Mouse (Mus musculus) stomach, postnatal 0 days (tissue): ENCODE data around the gene Adamtsl4. TPM values are rescaled to one million over a fixed set of nuclear protein-coding genes. Genes with fewer than 3 reads are reported as not detected.
"Not testable (repeated sequence)": the region's sequence is repeated elsewhere in the genome, so short reads cannot be mapped to it uniquely, and the experiment has no call there.

Experiments
- ATAC-seq: fragments of 200-750 bp; cut with Nextera tagmentation; 2 replicates; pipeline ENCODE4 v1.8.0; 2017; ENCODE audit not compliant: low FRiP score, low TSS enrichment
- DNase-seq: peaks from one replicate; pipeline ENCODE4 v3.0.0-alpha.2; 2016; ENCODE audit warnings: low spot score
- H3K27ac ChIP-seq: fragments of 300-500 bp; sonication (generic); replicated peaks from 2 replicates; pipeline ENCODE4 v1.5.1; 2014; ENCODE audit warnings: mild to moderate bottlenecking, control low read depth
- H3K27me3 ChIP-seq: fragments of 300-500 bp; sonication (generic); 2 replicates; pipeline ENCODE4 v1.6.1; 2014; ENCODE audit warnings: low read length; ENCODE audit not compliant: control insufficient read depth, insufficient read depth
- H3K36me3 ChIP-seq: fragments of 300-500 bp; sonication (generic); 2 replicates; pipeline ENCODE4 v1.6.1; 2014; ENCODE audit warnings: low read length, mixed read lengths; ENCODE audit not compliant: control insufficient read depth, insufficient read depth
- H3K4me1 ChIP-seq: fragments of 300-500 bp; sonication (generic); replicated peaks from 2 replicates; pipeline ENCODE4 v1.6.1; 2014; ENCODE audit warnings: antibody characterized with exemption; ENCODE audit not compliant: control insufficient read depth, insufficient read depth
- H3K4me2 ChIP-seq: fragments of 300-500 bp; sonication (generic); replicated peaks from 2 replicates; pipeline ENCODE4 v1.6.1; 2014; ENCODE audit warnings: low read depth, mild to moderate bottlenecking, control low read depth, moderate library complexity
- H3K4me3 ChIP-seq: fragments of 300-500 bp; sonication (generic); 2 replicates; pipeline ENCODE4 v1.5.1; 2014; ENCODE audit warnings: low read depth, low read length, control low read depth
- H3K9ac ChIP-seq: fragments of 300-500 bp; sonication (generic); 2 replicates; pipeline ENCODE4 v1.6.1; 2014; ENCODE audit warnings: mild to moderate bottlenecking, low read length, control low read depth, mixed read lengths
- H3K9me3 ChIP-seq: fragments of 300-500 bp; sonication (generic); 2 replicates; pipeline ENCODE4 v1.6.1; 2016; ENCODE audit warnings: low read length; ENCODE audit not compliant: control insufficient read depth
- CTCF ChIP-seq: IDR thresholded peaks from 2 replicates; pipeline ENCODE4 v1.5.1; 2016; ENCODE audit warnings: antibody characterized with exemption, low read depth, mild to moderate bottlenecking, moderate library complexity
- EP300 ChIP-seq: optimal IDR thresholded peaks from 2 replicates; pipeline ENCODE3; 2016; ENCODE audit warnings: antibody characterized with exemption
- WGBS: fragments of 180-500 bp; shearing (Covaris S2); extraction: QIAGEN DNeasy Blood & Tissue Kit; methylation state at CpG from one replicate; pipeline ENCODE4 v1.1.7; 2014; 5-methylcytosine and 5-hydroxymethylcytosine counted together
- polyA plus RNA-seq: library from polyadenylated mRNA; unstranded; fragments of >200 nt; fragmentation: Nextera tagmentation; extraction: Ambion mirVana; gene quantifications from 2 replicates; pipeline ENCODE4 v1.2.1, GENCODE M21; 2015

The Adamtsl4 gene
- polyA plus RNA-seq, 1 experiment from 2014 or later, result 9.4 TPM

GRCm38 (mm10) chr3:95696360-95696759, 8.6 kb upstream of the Adamtsl4 start:
- peaks cover 15% of the 10 kb centered on the region; the same call in 1 of the 2 replicates for H3K4me1 ChIP-seq
- H3K9ac ChIP-seq, result no peak overlapping the region
- ATAC-seq (peak; percentile 48; the same call in 1 of the 2 replicates), DNase-seq (peak; percentile 50)
- H3K4me3 ChIP-seq, result no peak overlapping the region
- H3K27ac ChIP-seq, result peak overlapping the region; percentile 14
- WGBS, result 24% methylated on average over 7 of the region's 7 CpGs
- no peaks in the 10 kb centered on the region for H3K27me3 ChIP-seq
- H3K9me3 ChIP-seq, result no peaks in the 10 kb centered on the region
- no peak overlapping the region for H3K4me2 ChIP-seq
- no peaks in the 10 kb centered on the region for H3K36me3 ChIP-seq
- TF ChIP-seq EP300 (no peak), CTCF (no peak)

GRCm38 (mm10) chr3:95695796-95696195, 8.1 kb upstream of the Adamtsl4 start:
- TF ChIP-seq EP300 (no peak), CTCF (no peak)
- Histone ChIP-seq H3K27me3 (no peaks in the 10 kb centered on the region), H3K4me1 (peaks cover 15% of the 10 kb centered on the region; the same call in 1 of the 2 replicates), H3K4me2 (no peak overlapping the region), H3K9ac (no peak overlapping the region), H3K36me3 (no peaks in the 10 kb centered on the region), H3K4me3 (no peak overlapping the region), H3K27ac (no peak overlapping the region), H3K9me3 (no peaks in the 10 kb centered on the region)
- WGBS, result 57% methylated on average over 3 of the region's 3 CpGs
- DNase-seq (no peak), ATAC-seq (no peak)

GRCm38 (mm10) chr3:95694808-95695703, 7.3 kb upstream of the Adamtsl4 start:
- Histone ChIP-seq H3K4me2 (no peak overlapping the region), H3K27ac (no peak overlapping the region), H3K27me3 (no peaks in the 10 kb centered on the region), H3K4me1 (peaks cover 10% of the 10 kb centered on the region; the same call in 1 of the 2 replicates), H3K4me3 (no peak overlapping the region), H3K9me3 (no peaks in the 10 kb centered on the region), H3K36me3 (no peaks in the 10 kb centered on the region), H3K9ac (no peak overlapping the region)
- no peak for ATAC-seq
- no peak for DNase-seq
- 79% methylated on average over 11 of the region's 11 CpGs for WGBS
- TF ChIP-seq CTCF (no peak), EP300 (no peak)

- Histone ChIP-seq H3K27ac (peak overlapping the region; percentile 41), H3K4me1 (peaks cover 10% of the 10 kb centered on the region; the same call in 1 of the 2 replicates), H3K9me3 (no peaks in the 10 kb centered on the region), H3K9ac (no peak overlapping the region), H3K4me3 (no peak overlapping the region), H3K4me2 (no peak overlapping the region), H3K36me3 (no peaks in the 10 kb centered on the region), H3K27me3 (no peaks in the 10 kb centered on the region)
- 48% methylated on average over 11 of the region's 11 CpGs for WGBS
- TF ChIP-seq CTCF (no peak), EP300 (no peak)
- peak; percentile 37 for DNase-seq
- peak; percentile 65 for ATAC-seq
Observed at GRCm38 (mm10) chr3:95693821-95694807, 6.4 kb upstream of the Adamtsl4 start.

- WGBS, result 41% methylated on average over 6 of the region's 6 CpGs
- Histone ChIP-seq H3K9me3 (no peaks in the 10 kb centered on the region), H3K9ac (no peak overlapping the region), H3K4me2 (no peak overlapping the region), H3K4me3 (no peak overlapping the region), H3K36me3 (no peaks in the 10 kb centered on the region), H3K27me3 (no peaks in the 10 kb centered on the region), H3K27ac (no peak overlapping the region), H3K4me1 (peaks cover 10% of the 10 kb centered on the region; the same call in 1 of the 2 replicates)
- ATAC-seq (no peak), DNase-seq (no peak)
- TF ChIP-seq EP300, result no peak
- TF ChIP-seq CTCF, result no peak
Observed at GRCm38 (mm10) chr3:95692677-95693076, 5.0 kb upstream of the Adamtsl4 start.

- H3K4me2 ChIP-seq, H3K27me3 ChIP-seq, H3K9me3 ChIP-seq, H3K4me1 ChIP-seq, H3K36me3 ChIP-seq, ATAC-seq, H3K4me3 ChIP-seq, DNase-seq, H3K9ac ChIP-seq: not testable (repeated sequence)
- peak overlapping the region; percentile 97 for H3K27ac ChIP-seq
- WGBS, result 94% methylated on average over 2 of the region's 2 CpGs
Observed at GRCm38 (mm10) chr3:95690552-95690951, 2.8 kb upstream of the Adamtsl4 start.
